Mouse (Mus musculus) forebrain, embryonic 14.5 days (tissue): ENCODE data around the gene Gdf15. TPM values are rescaled to one million over a fixed set of nuclear protein-coding genes. Genes with fewer than 3 reads are reported as not detected.

Experiments
- ATAC-seq: fragments of 200-750 bp; cut with Nextera tagmentation; 2 replicates; pipeline ENCODE4 v1.8.0; 2017; ENCODE audit warnings: mild to moderate bottlenecking, moderate library complexity
- DNase-seq: peaks from one replicate; pipeline ENCODE4 v3.0.0-alpha.2; 2015; ENCODE audit warnings: low spot score
- H3K27ac ChIP-seq: fragments of 300-500 bp; sonication (generic); 2 replicates; pipeline ENCODE4 v1.5.1; 2014; ENCODE audit warnings: low read depth, mild to moderate bottlenecking, control low read depth, low read length, moderate library complexity
- H3K27me3 ChIP-seq: fragments of 300-500 bp; sonication (generic); replicated peaks from 2 replicates; pipeline ENCODE4 v1.6.1; 2014; ENCODE audit warnings: low read length, control low read depth, mixed read lengths; ENCODE audit not compliant: control insufficient read depth, insufficient read depth
- H3K36me3 ChIP-seq: fragments of 300-500 bp; sonication (generic); 2 replicates; pipeline ENCODE4 v1.6.1; 2014; ENCODE audit warnings: low read length, control low read depth; ENCODE audit not compliant: control insufficient read depth, insufficient read depth
- H3K4me1 ChIP-seq: fragments of 300-500 bp; sonication (generic); 2 replicates; pipeline ENCODE4 v1.6.1; 2014; ENCODE audit warnings: antibody characterized with exemption, low read length, control low read depth; ENCODE audit not compliant: control insufficient read depth, insufficient read depth
- H3K4me2 ChIP-seq: fragments of 300-500 bp; sonication (generic); 2 replicates; pipeline ENCODE4 v1.6.1; 2014; ENCODE audit warnings: mild to moderate bottlenecking, control low read depth, low read length
- H3K4me3 ChIP-seq: fragments of 300-500 bp; sonication (generic); 2 replicates; pipeline ENCODE4 v1.5.1; 2014; ENCODE audit warnings: low read depth, low read length, control low read depth
- H3K9ac ChIP-seq: fragments of 300-500 bp; sonication (generic); 2 replicates; pipeline ENCODE4 v1.6.1; 2014; ENCODE audit warnings: mild to moderate bottlenecking, low read length, control low read depth, moderate library complexity
- H3K9me3 ChIP-seq: fragments of 300-500 bp; sonication (generic); replicated peaks from 2 replicates; pipeline ENCODE4 v1.6.1; 2016; ENCODE audit warnings: low read length, control low read depth, mixed read lengths; ENCODE audit not compliant: control insufficient read depth
- WGBS: fragments of 180-500 bp; shearing (Covaris S2); extraction: QIAGEN DNeasy Blood & Tissue Kit; methylation state at CpG from one replicate; pipeline ENCODE4 v1.1.7; 2014; 5-methylcytosine and 5-hydroxymethylcytosine counted together
- polyA plus RNA-seq: library from polyadenylated mRNA; unstranded; fragments of >200 nt; fragmentation: Nextera tagmentation; extraction: Ambion mirVana; gene quantifications from 2 replicates; pipeline ENCODE4 v1.2.1, GENCODE M21; 2014

The Gdf15 gene
- polyA plus RNA-seq, 1 experiment from 2014 or later = 0.20 TPM

GRCm38 (mm10) chr8:70643019-70643418 is 10.8 kb upstream of the Gdf15 start:
- no peak overlapping the region for H3K4me2 ChIP-seq
- no peak for DNase-seq
- WGBS = 85% methylated on average over 3 of the region's 3 CpGs
- H3K9ac ChIP-seq = no peak overlapping the region
- no peak overlapping the region for H3K4me3 ChIP-seq
- H3K36me3 ChIP-seq = no peaks in the 10 kb centered on the region
- H3K27ac ChIP-seq = no peak overlapping the region
- no peaks in the 10 kb centered on the region for H3K4me1 ChIP-seq
- no peaks in the 10 kb centered on the region; the same call in 1 of the 2 replicates for H3K27me3 ChIP-seq
- H3K9me3 ChIP-seq = no peaks in the 10 kb centered on the region
- ATAC-seq = no peak

DNA sequence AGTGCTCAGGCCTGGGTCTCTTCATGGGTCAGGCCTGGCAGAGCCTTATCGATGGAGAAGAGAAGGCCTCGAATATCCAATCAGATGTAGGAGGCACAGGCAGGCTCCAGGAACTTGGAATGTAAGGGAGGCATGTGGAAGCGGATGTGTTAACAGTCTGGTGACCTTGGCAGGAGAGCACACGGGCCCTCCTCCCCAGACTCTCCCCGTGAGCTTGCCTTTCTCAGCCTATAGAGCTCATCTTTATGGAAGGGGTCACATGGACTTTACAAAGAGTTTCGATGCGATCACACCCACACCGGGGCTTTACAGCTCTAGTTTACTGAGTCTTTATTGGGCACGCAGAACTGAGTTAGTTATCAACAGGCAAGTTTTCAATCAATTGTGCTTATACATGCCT is 6.5 kb upstream of the Gdf15 start:
- no peak overlapping the region for H3K9ac ChIP-seq
- no peak for ATAC-seq
- H3K27me3 ChIP-seq = no peaks in the 10 kb centered on the region
- no peaks in the 10 kb centered on the region for H3K9me3 ChIP-seq
- H3K27ac ChIP-seq = no peak overlapping the region
- H3K4me3 ChIP-seq = no peak overlapping the region
- no peak overlapping the region for H3K4me2 ChIP-seq
- no peaks in the 10 kb centered on the region for H3K36me3 ChIP-seq
- no peaks in the 10 kb centered on the region for H3K4me1 ChIP-seq
- WGBS = 77% methylated on average over 9 of the region's 9 CpGs
- DNase-seq = no peak

GRCm38 (mm10) chr8:70636838-70637237 is 4.6 kb upstream of the Gdf15 start:
- 60% methylated on average over 8 of the region's 8 CpGs for WGBS
- no peak overlapping the region for H3K27ac ChIP-seq
- H3K4me3 ChIP-seq = no peak overlapping the region
- ATAC-seq = no peak
- DNase-seq = no peak
- H3K27me3 ChIP-seq = no peaks in the 10 kb centered on the region
- no peaks in the 10 kb centered on the region for H3K4me1 ChIP-seq
- no peak overlapping the region for H3K9ac ChIP-seq
- no peaks in the 10 kb centered on the region for H3K36me3 ChIP-seq
- H3K4me2 ChIP-seq = no peak overlapping the region
- no peaks in the 10 kb centered on the region for H3K9me3 ChIP-seq

GRCm38 (mm10) chr8:70635527-70635926 is 3.3 kb upstream of the Gdf15 start:
- no peak overlapping the region for H3K4me2 ChIP-seq
- no peak overlapping the region for H3K27ac ChIP-seq
- peaks cover 8% of the 10 kb centered on the region; the same call in 1 of the 2 replicates for H3K27me3 ChIP-seq
- 0 out of 2 replicates have a peak, but pooled peaks cover 3% of the 10 kb centered on the region for H3K4me1 ChIP-seq
- no peak overlapping the region for H3K4me3 ChIP-seq
- H3K36me3 ChIP-seq = no peaks in the 10 kb centered on the region
- no peak for DNase-seq
- H3K9me3 ChIP-seq = no peaks in the 10 kb centered on the region
- WGBS = 81% methylated on average over 6 of the region's 6 CpGs
- no peak overlapping the region for H3K9ac ChIP-seq
- ATAC-seq = no peak

DNA sequence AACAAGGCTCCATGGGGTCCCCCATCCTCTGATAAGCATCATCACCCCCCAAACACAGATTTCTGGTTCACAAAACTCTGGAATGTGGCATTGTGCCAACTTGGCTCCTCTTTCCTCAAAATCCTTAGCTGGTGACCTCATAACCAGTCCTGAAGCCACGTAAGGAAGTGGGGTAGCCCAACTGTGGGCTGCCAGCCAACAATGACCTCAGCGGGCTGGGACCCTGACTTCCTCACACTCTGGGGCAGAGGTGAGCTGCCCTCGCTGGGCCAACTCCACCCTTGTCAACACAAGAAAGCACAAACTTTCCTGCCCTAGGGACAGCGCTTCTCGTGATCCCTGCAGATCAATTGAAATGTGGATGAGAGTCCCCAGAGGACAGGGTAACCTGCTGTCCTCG is 1.8 kb upstream of the Gdf15 start:
- Histone ChIP-seq H3K4me3 (no peak overlapping the region), H3K9me3 (no peaks in the 10 kb centered on the region), H3K4me2 (no peak overlapping the region), H3K27ac (no peak overlapping the region), H3K4me1 (peaks cover 3% of the 10 kb centered on the region; the same call in 1 of the 2 replicates), H3K27me3 (peaks cover 8% of the 10 kb centered on the region; the same call in 1 of the 2 replicates), H3K36me3 (no peaks in the 10 kb centered on the region), H3K9ac (no peak overlapping the region)
- WGBS = 57% methylated on average over 6 of the region's 6 CpGs
- ATAC-seq (no peak), DNase-seq (no peak)

GRCm38 (mm10) chr8:70631436-70631835 is 820 bp downstream of the Gdf15 start:
- no peak for ATAC-seq
- Histone ChIP-seq H3K9me3 (no peaks in the 10 kb centered on the region), H3K4me1 (peaks cover 3% of the 10 kb centered on the region; the same call in 1 of the 2 replicates), H3K27me3 (peaks cover 8% of the 10 kb centered on the region; the same call in 1 of the 2 replicates), H3K4me2 (no peak overlapping the region), H3K4me3 (no peak overlapping the region), H3K9ac (no peak overlapping the region), H3K36me3 (no peaks in the 10 kb centered on the region), H3K27ac (no peak overlapping the region)
- DNase-seq = no peak
- WGBS = 21% methylated on average over 24 of the region's 24 CpGs

DNA sequence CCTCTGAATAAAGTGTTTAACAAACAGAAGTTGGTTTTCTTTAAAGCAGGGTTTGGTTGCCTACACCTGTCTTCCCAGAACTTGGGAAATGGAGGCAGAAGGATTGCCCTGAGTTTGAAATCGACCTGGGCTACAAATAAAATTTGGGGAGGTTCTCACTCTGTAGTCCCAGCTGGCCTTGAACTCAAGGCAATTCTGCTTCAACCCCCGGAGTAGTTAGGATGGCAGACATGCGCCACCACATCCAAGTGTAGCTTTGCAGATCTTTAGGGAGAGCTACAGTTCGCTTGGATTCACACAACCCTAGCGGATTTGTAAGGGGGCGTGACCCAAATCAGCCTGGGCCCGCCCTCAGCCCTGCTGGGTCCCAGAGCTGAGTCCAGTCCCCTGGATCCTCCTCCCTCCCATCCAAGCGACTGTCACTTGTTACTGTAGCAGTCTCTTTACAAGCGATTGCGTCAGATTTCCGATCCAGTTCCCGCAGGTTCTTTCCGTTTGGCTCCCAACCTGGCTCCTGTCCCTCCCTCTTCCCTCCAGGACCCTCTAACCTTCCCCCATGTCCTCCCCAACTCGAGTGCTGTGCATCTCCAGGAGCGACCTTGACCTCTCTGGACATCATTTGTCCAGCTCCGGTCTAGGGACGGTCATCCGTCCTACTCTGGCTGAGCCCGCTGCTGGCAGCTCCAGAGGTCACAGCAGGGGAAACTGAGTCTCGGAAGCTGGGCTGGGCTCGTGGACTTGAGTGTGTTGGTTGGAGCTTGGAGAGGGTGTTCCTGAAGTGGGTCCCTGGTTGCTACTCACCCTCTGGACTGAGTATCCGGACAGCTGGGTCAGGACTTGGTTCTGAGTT is 1.5 kb downstream of the Gdf15 start:
- H3K9ac ChIP-seq = no peak overlapping the region
- WGBS = 19% methylated on average over 22 of the region's 22 CpGs

DNA sequence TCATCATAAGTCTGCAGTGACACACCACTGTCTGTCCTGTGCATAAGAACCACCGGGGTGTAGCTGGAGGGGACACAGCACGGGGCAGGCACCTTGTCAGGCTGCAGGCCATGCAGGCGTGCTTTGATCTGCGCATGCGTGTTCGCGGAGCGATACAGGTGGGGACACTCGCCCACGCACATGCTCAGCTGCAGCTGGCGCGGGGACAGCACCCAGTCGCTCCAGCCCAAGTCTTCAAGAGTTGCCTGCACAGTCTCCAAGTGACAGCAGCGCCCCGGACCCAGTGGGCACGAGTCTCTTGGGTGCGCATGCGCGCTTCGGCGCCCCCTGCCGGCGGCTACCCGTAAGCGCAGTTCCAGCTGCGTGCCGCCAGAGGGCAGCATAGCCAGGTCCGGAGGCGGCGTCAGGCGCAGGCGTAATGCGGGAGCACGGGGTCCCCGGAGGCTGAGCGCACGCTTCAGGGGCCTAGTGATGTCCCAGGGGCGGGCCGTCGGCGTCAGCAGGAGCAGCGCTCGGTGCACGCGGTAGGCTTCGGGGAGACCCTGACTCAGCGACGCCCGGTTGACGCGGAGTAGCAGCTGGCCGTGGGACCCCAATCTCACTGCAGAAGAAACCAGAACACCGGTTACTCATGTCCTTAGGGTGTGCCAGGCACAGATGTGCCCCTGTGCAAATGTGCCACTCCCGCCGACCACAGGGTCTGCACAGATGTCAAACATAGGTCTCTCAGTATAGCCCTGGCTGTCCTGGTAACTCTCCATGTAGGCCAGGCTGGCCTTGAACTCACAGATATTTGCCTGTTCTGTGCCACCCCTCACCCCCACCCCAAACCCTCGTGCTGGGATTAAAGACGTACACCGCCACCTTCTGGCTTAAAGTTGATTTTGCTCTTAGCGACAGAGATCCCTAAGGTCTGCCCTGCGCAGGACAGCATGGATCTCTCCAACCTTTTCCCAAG is 2.4 kb downstream of the Gdf15 start:
- peak; percentile 92 for DNase-seq
- H3K9ac ChIP-seq = peak overlapping the region; percentile 61
- 1% methylated on average over 58 of the region's 60 CpGs for WGBS
- peaks cover 3% of the 10 kb centered on the region; the same call in 1 of the 2 replicates for H3K4me1 ChIP-seq
- peak; percentile 94 for ATAC-seq
- H3K27ac ChIP-seq = peak overlapping the region; percentile 27; the same call in 1 of the 2 replicates
- peak overlapping the region; percentile 40 for H3K4me3 ChIP-seq
- H3K36me3 ChIP-seq = no peaks in the 10 kb centered on the region
- H3K4me2 ChIP-seq = peak overlapping the region; percentile 59
- H3K27me3 ChIP-seq = peaks cover 8% of the 10 kb centered on the region; the same call in 1 of the 2 replicates
- H3K9me3 ChIP-seq = no peaks in the 10 kb centered on the region

More for the DNA sequence above, 1.5 kb downstream of the Gdf15 start:
- peaks cover 8% of the 10 kb centered on the region; the same call in 1 of the 2 replicates for H3K27me3 ChIP-seq
- no peaks in the 10 kb centered on the region for H3K36me3 ChIP-seq
- DNase-seq (no peak), ATAC-seq (peak; percentile 9; the same call in 1 of the 2 replicates)
- no peak overlapping the region for H3K4me3 ChIP-seq
- H3K4me1 ChIP-seq = peaks cover 3% of the 10 kb centered on the region; the same call in 1 of the 2 replicates
- H3K9me3 ChIP-seq = no peaks in the 10 kb centered on the region
- no peak overlapping the region for H3K27ac ChIP-seq
- H3K4me2 ChIP-seq = no peak overlapping the region
